Mouse (Mus musculus) embryonic facial prominence, embryonic 14.5 days (tissue): ENCODE measurements around the gene Odam. TPM values are rescaled to one million over a fixed set of nuclear protein-coding genes. Genes with fewer than 3 reads are reported as not detected.

Source experiments
- polyA plus RNA-seq: library from polyadenylated mRNA; unstranded; fragments of >200 nt; fragmentation: Nextera tagmentation; extraction: Ambion mirVana; gene quantifications from 2 replicates; pipeline ENCODE4 v1.2.1, GENCODE M21; 2014

Odam gene
- polyA plus RNA-seq, 1 experiment from 2014 or later = 0.51 TPM

Other genes with a start within 250 kb of the Odam start
- gene Csn1s1, start 218.8 kb upstream of the Odam start, polyA plus RNA-seq = 0.25 TPM in 1 of 2 replicates, not detected in the other
- gene Csn2, start 185.4 kb upstream of the Odam start, polyA plus RNA-seq = not detected in 2 replicates
- gene Csn1s2a, start 110.5 kb upstream of the Odam start, polyA plus RNA-seq = not detected in 2 replicates
- gene Csn1s2b, start 76.9 kb upstream of the Odam start, polyA plus RNA-seq = 0.22 and 0.42 TPM in 2 replicates
- gene Prr27, start 59.3 kb upstream of the Odam start, polyA plus RNA-seq = not detected in 2 replicates
- 0.28 and 0.29 TPM in 2 replicates for gene Csn3, start 40.5 kb downstream of the Odam start, polyA plus RNA-seq
- gene 2310003L06Rik, start 84.4 kb downstream of the Odam start, polyA plus RNA-seq = not detected in 2 replicates
- 0.51 TPM in 1 of 2 replicates, not detected in the other for gene Gm28434, start 84.5 kb downstream of the Odam start, polyA plus RNA-seq
- gene Cabs1, start 94.4 kb downstream of the Odam start, polyA plus RNA-seq = not detected in 2 replicates
- gene Smr3a, start 117.5 kb downstream of the Odam start, polyA plus RNA-seq = 0.47 TPM in 1 of 2 replicates, not detected in the other
- gene Smr2, start 201.5 kb downstream of the Odam start, polyA plus RNA-seq = not detected in 2 replicates
- not detected in 2 replicates for gene Gm11116, start 226.5 kb downstream of the Odam start, polyA plus RNA-seq